ENCODE assay signal across 15 mouse cellular contexts in genomic region chr4:41653730-41654129, GRCm38 (mm10). TPM values are rescaled to one million over a fixed set of nuclear protein-coding genes. Genes with fewer than 3 reads are reported as not detected.
A peak's percentile ranks its signal among the peaks of the same experiment; 100 is the strongest.
DNase-seq lines count a peak whose midpoint lies in the region; ATAC-seq and TF ChIP-seq lines count a peak whose summit lies in the region.
"Had no signal": no experiment of that assay in that cellular context is flagged by ENCODE, and none has a peak within 500 bp of the region (broad histone marks: within the 10 kb centered on the region; RNA-seq: fewer than 3 reads in every experiment).

No protein-coding gene starts in this region.

- no peaks in the 10 kb centered on the region for H3K9me3 ChIP-seq in forebrain, embryonic 12.5 days
- no peaks in the 10 kb centered on the region for H3K9me3 ChIP-seq in forebrain, embryonic 10.5 days
- H3K9me3 ChIP-seq in hindbrain, embryonic 13.5 days, result no peaks in the 10 kb centered on the region
- no peaks in the 10 kb centered on the region for H3K9me3 ChIP-seq in hindbrain, embryonic 11.5 days (ENCODE audit: control insufficient read depth, low read length)
- H3K9me3 ChIP-seq in liver, embryonic 12.5 days (replicated peaks), result no peaks in the 10 kb centered on the region
- H3K9me3 ChIP-seq in E14TG2a.4 (ENCODE audit: low read length), result no peaks in the 10 kb centered on the region
- H3K9me3 ChIP-seq: heart, embryonic 15.5 days; limb, embryonic 15.5 days; lung, embryonic 15.5 days; neural tube, embryonic 12.5 days had no signal

- ATAC-seq in forebrain, embryonic 12.5 days (ENCODE audit: low FRiP score), result no peak
- ATAC-seq in hindbrain, embryonic 13.5 days (ENCODE audit: low FRiP score), result 0 out of 2 replicates have a peak, but pooled peaks have one; percentile 11
- no peak for ATAC-seq in hindbrain, embryonic 11.5 days (ENCODE audit: low FRiP score)
- ATAC-seq in liver, embryonic 12.5 days, result peak; percentile 49; the same call in 1 of the 2 replicates
- ATAC-seq: CD4-positive, CD25-positive, alpha-beta regulatory T cell, adult 4 months had no signal

- no peak overlapping the region for H3K9ac ChIP-seq in forebrain, embryonic 12.5 days
- no peak overlapping the region for H3K9ac ChIP-seq in hindbrain, embryonic 13.5 days
- no peak overlapping the region for H3K9ac ChIP-seq in hindbrain, embryonic 11.5 days (ENCODE audit: low read depth, low read length)
- H3K9ac ChIP-seq in liver, embryonic 12.5 days, result no peak overlapping the region
- H3K9ac ChIP-seq: heart, embryonic 15.5 days; limb, embryonic 15.5 days; lung, embryonic 15.5 days; neural tube, embryonic 12.5 days had no signal

- peaks cover 23% of the 10 kb centered on the region for H3K36me3 ChIP-seq in forebrain, embryonic 12.5 days (replicated peaks)
- peaks cover 30% of the 10 kb centered on the region for H3K36me3 ChIP-seq in forebrain, embryonic 10.5 days (replicated peaks)
- H3K36me3 ChIP-seq in hindbrain, embryonic 13.5 days, result peaks cover 14% of the 10 kb centered on the region
- peaks cover 8% of the 10 kb centered on the region; the same call in 1 of the 2 replicates for H3K36me3 ChIP-seq in hindbrain, embryonic 11.5 days (ENCODE audit: control insufficient read depth, insufficient read depth, low read length)
- H3K36me3 ChIP-seq in liver, embryonic 12.5 days, result no peaks in the 10 kb centered on the region
- no peaks in the 10 kb centered on the region for H3K36me3 ChIP-seq in E14TG2a.4 (ENCODE audit: insufficient read depth, low read length)
- H3K36me3 ChIP-seq: heart, embryonic 15.5 days; limb, embryonic 15.5 days had no signal

- peak overlapping the region; percentile 44 for H3K27ac ChIP-seq in forebrain, embryonic 12.5 days
- no peak overlapping the region for H3K27ac ChIP-seq in forebrain, embryonic 10.5 days
- H3K27ac ChIP-seq in hindbrain, embryonic 13.5 days, result peak overlapping the region; percentile 26
- H3K27ac ChIP-seq in hindbrain, embryonic 11.5 days (ENCODE audit: low read depth, low read length), result no peak overlapping the region
- no peak overlapping the region for H3K27ac ChIP-seq in liver, embryonic 12.5 days
- H3K27ac ChIP-seq: heart, adult 2 months; heart, embryonic 15.5 days; limb, embryonic 15.5 days; lung, embryonic 15.5 days; macrophage; neural tube, embryonic 12.5 days had no signal

- 65% methylated on average over 6 of the region's 6 CpGs for WGBS in forebrain, embryonic 12.5 days
- 69% methylated on average over 6 of the region's 6 CpGs for WGBS in forebrain, embryonic 10.5 days
- WGBS in hindbrain, embryonic 13.5 days, result 58% methylated on average over 6 of the region's 6 CpGs
- WGBS in hindbrain, embryonic 11.5 days, result 64% methylated on average over 6 of the region's 6 CpGs
- WGBS in liver, embryonic 12.5 days (ENCODE audit: insufficient replicate concordance), result 48% methylated on average over 6 of the region's 6 CpGs

- H3K4me1 ChIP-seq in forebrain, embryonic 12.5 days, result peaks cover 24% of the 10 kb centered on the region
- H3K4me1 ChIP-seq in forebrain, embryonic 10.5 days, result peaks cover 56% of the 10 kb centered on the region
- H3K4me1 ChIP-seq in hindbrain, embryonic 13.5 days (replicated peaks), result peaks cover 21% of the 10 kb centered on the region
- peaks cover 5% of the 10 kb centered on the region for H3K4me1 ChIP-seq in hindbrain, embryonic 11.5 days (replicated peaks; ENCODE audit: control insufficient read depth, insufficient read depth, low read length)
- peaks cover 22% of the 10 kb centered on the region for H3K4me1 ChIP-seq in liver, embryonic 12.5 days
- H3K4me1 ChIP-seq in E14TG2a.4 (replicated peaks; ENCODE audit: low read depth, low read length), result peaks cover 34% of the 10 kb centered on the region
- H3K4me1 ChIP-seq: lung, embryonic 15.5 days had no signal

- peaks cover 4% of the 10 kb centered on the region; the same call in 1 of the 2 replicates for H3K27me3 ChIP-seq in forebrain, embryonic 12.5 days
- H3K27me3 ChIP-seq in forebrain, embryonic 10.5 days (ENCODE audit: poor library complexity, severe bottlenecking), result peaks cover 21% of the 10 kb centered on the region
- no peaks in the 10 kb centered on the region for H3K27me3 ChIP-seq in hindbrain, embryonic 13.5 days
- H3K27me3 ChIP-seq in hindbrain, embryonic 11.5 days (ENCODE audit: control insufficient read depth, insufficient read depth, low read length), result no peaks in the 10 kb centered on the region
- peaks cover 35% of the 10 kb centered on the region for H3K27me3 ChIP-seq in liver, embryonic 12.5 days (replicated peaks)
- peaks cover 35% of the 10 kb centered on the region for H3K27me3 ChIP-seq in E14TG2a.4 (ENCODE audit: insufficient read depth, low read length)
- H3K27me3 ChIP-seq: lung, embryonic 15.5 days; neural tube, embryonic 12.5 days had no signal

- no peak overlapping the region for H3K4me3 ChIP-seq in forebrain, embryonic 12.5 days (replicated peaks)
- no peak overlapping the region for H3K4me3 ChIP-seq in forebrain, embryonic 10.5 days
- H3K4me3 ChIP-seq in hindbrain, embryonic 13.5 days, result no peak overlapping the region
- no peak overlapping the region for H3K4me3 ChIP-seq in hindbrain, embryonic 11.5 days (ENCODE audit: low read depth, low read length)
- no peak overlapping the region for H3K4me3 ChIP-seq in liver, embryonic 12.5 days
- H3K4me3 ChIP-seq in E14TG2a.4 (replicated peaks; ENCODE audit: low read length), result 0 out of 2 replicates have a peak overlapping the region, but pooled peaks have one; percentile 2
- H3K4me3 ChIP-seq: heart, adult 2 months; heart, embryonic 15.5 days; limb, embryonic 15.5 days; lung, embryonic 15.5 days; neural tube, embryonic 12.5 days had no signal

- TF ChIP-seq CTCF in E14TG2a.4 (conservative IDR thresholded peaks at IDR 0.05; ENCODE audit: low read length), result no peak

- DNase-seq in forebrain, embryonic 10.5 days (ENCODE audit: extremely low spot score, low spot score), result no peak
- no peak for DNase-seq in hindbrain, embryonic 11.5 days (ENCODE audit: low spot score)
- DNase-seq in liver, result no peak
- no peak for DNase-seq in left cerebral cortex, adult 11 months (ENCODE audit: low spot score)

- H3K4me2 ChIP-seq in forebrain, embryonic 12.5 days, result no peak overlapping the region
- no peak overlapping the region for H3K4me2 ChIP-seq in hindbrain, embryonic 13.5 days
- no peak overlapping the region for H3K4me2 ChIP-seq in hindbrain, embryonic 11.5 days (replicated peaks; ENCODE audit: low read depth, low read length)
- H3K4me2 ChIP-seq in liver, embryonic 12.5 days, result no peak overlapping the region
- H3K4me2 ChIP-seq: heart, embryonic 15.5 days; limb, embryonic 15.5 days; lung, embryonic 15.5 days; neural tube, embryonic 12.5 days had no signal

RNA-seq across cellular contexts. Expression of gene Enho, which starts 13.6 kb away (rescaled TPM):
- polyA plus RNA-seq in forebrain, embryonic 12.5 days (2016; fragmentation: Nextera tagmentation; extraction: Ambion mirVana), result 43.2 and 44.7 TPM in 2 replicates
- polyA plus RNA-seq in forebrain, embryonic 10.5 days (2016; fragmentation: Nextera tagmentation; extraction: Ambion mirVana), result 19.7 and 21.3 TPM in 2 replicates
- 92.0 and 95.2 TPM in 2 replicates for polyA plus RNA-seq in hindbrain, embryonic 13.5 days (2015; fragmentation: Nextera tagmentation; extraction: Ambion mirVana)
- 42.4 and 42.7 TPM in 2 replicates for polyA plus RNA-seq in hindbrain, embryonic 11.5 days (2014; fragmentation: Nextera tagmentation; extraction: Ambion mirVana)
- polyA plus RNA-seq in liver, embryonic 12.5 days (2016; fragmentation: Nextera tagmentation; extraction: Ambion mirVana), result 1.1 and 1.5 TPM in 2 replicates
- polyA plus RNA-seq: CD4-positive, CD25-positive, alpha-beta regulatory T cell, adult 4 months had no signal

RNA-seq across cellular contexts. Expression of gene Cntfr, which starts 43.2 kb away (rescaled TPM):
- 21.9 and 28.3 TPM in 2 replicates for polyA plus RNA-seq in forebrain, embryonic 12.5 days (2016; fragmentation: Nextera tagmentation; extraction: Ambion mirVana)
- 19.4 and 21.9 TPM in 2 replicates for polyA plus RNA-seq in forebrain, embryonic 10.5 days (2016; fragmentation: Nextera tagmentation; extraction: Ambion mirVana)
- polyA plus RNA-seq in hindbrain, embryonic 13.5 days (2015; fragmentation: Nextera tagmentation; extraction: Ambion mirVana), result 24.4 and 27.8 TPM in 2 replicates
- polyA plus RNA-seq in hindbrain, embryonic 11.5 days (2014; fragmentation: Nextera tagmentation; extraction: Ambion mirVana), result 27.8 and 29.5 TPM in 2 replicates
- polyA plus RNA-seq in liver, embryonic 12.5 days (2016; fragmentation: Nextera tagmentation; extraction: Ambion mirVana), result 1.4 and 1.7 TPM in 2 replicates
- polyA plus RNA-seq: CD4-positive, CD25-positive, alpha-beta regulatory T cell, adult 4 months; macrophage had no signal

RNA-seq across cellular contexts. Expression of gene Il11ra1, which starts 46.1 kb away (rescaled TPM):
- 56.6 and 62.1 TPM in 2 replicates for polyA plus RNA-seq in forebrain, embryonic 12.5 days (2016; fragmentation: Nextera tagmentation; extraction: Ambion mirVana)
- 82.0 and 90.0 TPM in 2 replicates for polyA plus RNA-seq in forebrain, embryonic 10.5 days (2016; fragmentation: Nextera tagmentation; extraction: Ambion mirVana)
- polyA plus RNA-seq in hindbrain, embryonic 13.5 days (2015; fragmentation: Nextera tagmentation; extraction: Ambion mirVana), result 47.6 and 48.5 TPM in 2 replicates
- 83.7 TPM in 2 replicates for polyA plus RNA-seq in hindbrain, embryonic 11.5 days (2014; fragmentation: Nextera tagmentation; extraction: Ambion mirVana)
- polyA plus RNA-seq in liver, embryonic 12.5 days (2016; fragmentation: Nextera tagmentation; extraction: Ambion mirVana), result 39.7 and 43.0 TPM in 2 replicates

RNA-seq across cellular contexts. Expression of gene Rpp25l, which starts 59.6 kb away (rescaled TPM):
- polyA plus RNA-seq in forebrain, embryonic 12.5 days (2016; fragmentation: Nextera tagmentation; extraction: Ambion mirVana), result 77.0 and 79.1 TPM in 2 replicates
- polyA plus RNA-seq in forebrain, embryonic 10.5 days (2016; fragmentation: Nextera tagmentation; extraction: Ambion mirVana), result 97.3 and 98.1 TPM in 2 replicates
- 63.0 and 66.8 TPM in 2 replicates for polyA plus RNA-seq in hindbrain, embryonic 13.5 days (2015; fragmentation: Nextera tagmentation; extraction: Ambion mirVana)
- polyA plus RNA-seq in hindbrain, embryonic 11.5 days (2014; fragmentation: Nextera tagmentation; extraction: Ambion mirVana), result 80.0 and 84.1 TPM in 2 replicates
- 39.1 and 44.9 TPM in 2 replicates for polyA plus RNA-seq in liver, embryonic 12.5 days (2016; fragmentation: Nextera tagmentation; extraction: Ambion mirVana)

Comparison
In these comparisons a context has a peak if more than half of its experiments do, and no peak if none do; other contexts are left out.
1. ATAC-seq: peak in hindbrain, embryonic 13.5 days (single experiment) and liver, embryonic 12.5 days (single experiment); none in forebrain, embryonic 12.5 days (single experiment) and hindbrain, embryonic 11.5 days (single experiment).
2. H3K27ac ChIP-seq: peak in forebrain, embryonic 12.5 days (single experiment) and hindbrain, embryonic 13.5 days (single experiment); none in forebrain, embryonic 10.5 days (single experiment), hindbrain, embryonic 11.5 days (single experiment) and liver, embryonic 12.5 days (single experiment).